In genomic region chr1:37686953-37687441, GRCm38 (mm10) we compare ENCODE assay signal across 9 mouse cellular contexts. TPM values are rescaled to one million over a fixed set of nuclear protein-coding genes. Genes with fewer than 3 reads are reported as not detected.
DNase-seq lines count a peak whose midpoint lies in the region; ATAC-seq and TF ChIP-seq lines count a peak whose summit lies in the region.
"Had no signal": no experiment of that assay in that cellular context is flagged by ENCODE, and none has a peak within 500 bp of the region (broad histone marks: within the 10 kb centered on the region; RNA-seq: fewer than 3 reads in every experiment).

No protein-coding gene starts in this region.

- 81% methylated on average over 15 of the region's 15 CpGs for WGBS in midbrain, postnatal 0 days
- 85% methylated on average over 15 of the region's 15 CpGs for WGBS in midbrain, embryonic 16.5 days

- no peaks in the 10 kb centered on the region for H3K36me3 ChIP-seq in midbrain, postnatal 0 days (ENCODE audit: insufficient read depth, low read length)
- no peaks in the 10 kb centered on the region for H3K36me3 ChIP-seq in midbrain, embryonic 16.5 days (ENCODE audit: control insufficient read depth, insufficient read depth, low read length)
- H3K36me3 ChIP-seq: heart, embryonic 10.5 days; neural tube, embryonic 13.5 days had no signal

- no peak for ATAC-seq in midbrain, postnatal 0 days (ENCODE audit: low FRiP score)
- ATAC-seq in midbrain, embryonic 16.5 days: no peak
- ATAC-seq in frontal cortex, adult (ENCODE audit: low TSS enrichment): peak; percentile 56

- H3K27ac ChIP-seq in midbrain, postnatal 0 days (ENCODE audit: low read depth, low read length): no peak overlapping the region
- no peak overlapping the region for H3K27ac ChIP-seq in midbrain, embryonic 16.5 days (ENCODE audit: low read length)
- H3K27ac ChIP-seq: neural tube, embryonic 13.5 days had no signal

- intact Hi-C loops in left cerebral cortex, postnatal 14 days (cut with DNase I): no loop called here

- no peak overlapping the region for H3K4me2 ChIP-seq in midbrain, postnatal 0 days (ENCODE audit: low read depth, low read length, poor library complexity, severe bottlenecking)
- H3K4me2 ChIP-seq in midbrain, embryonic 16.5 days (ENCODE audit: low read length): no peak overlapping the region
- H3K4me2 ChIP-seq: neural tube, embryonic 13.5 days had no signal

- H3K9me3 ChIP-seq in midbrain, postnatal 0 days (ENCODE audit: low read length): no peaks in the 10 kb centered on the region
- H3K9me3 ChIP-seq in midbrain, embryonic 16.5 days (replicated peaks; ENCODE audit: control insufficient read depth, low read length, poor library complexity, severe bottlenecking): no peaks in the 10 kb centered on the region; the same call in 1 of the 2 replicates
- H3K9me3 ChIP-seq: heart, embryonic 10.5 days; neural tube, embryonic 13.5 days had no signal

- no peak for TF ChIP-seq CTCF in midbrain, postnatal 0 days (IDR thresholded peaks at IDR 0.05)

- no peak overlapping the region for H3K4me3 ChIP-seq in midbrain, postnatal 0 days (ENCODE audit: low read depth, low read length)
- H3K4me3 ChIP-seq in midbrain, embryonic 16.5 days (ENCODE audit: low read depth, low read length): no peak overlapping the region
- H3K4me3 ChIP-seq: heart, embryonic 10.5 days; neural tube, embryonic 13.5 days had no signal

- no peak overlapping the region for H3K9ac ChIP-seq in midbrain, postnatal 0 days (replicated peaks; ENCODE audit: low read length, poor library complexity, severe bottlenecking)
- no peak overlapping the region for H3K9ac ChIP-seq in midbrain, embryonic 16.5 days (ENCODE audit: low read depth, low read length)
- H3K9ac ChIP-seq: neural tube, embryonic 13.5 days had no signal

- DNase-seq in midbrain, postnatal 0 days (ENCODE audit: low spot score): peak; percentile 22
- peak; percentile 72 to 91 for DNase-seq in left cerebral cortex, postnatal 14 days (ENCODE audit: low spot score in 2 of 2)
- DNase-seq in telencephalon, adult 2 months (ENCODE audit: low read depth, low spot score): peak; percentile 79
- no peak for DNase-seq in urinary bladder, postnatal 10 days (ENCODE audit: low spot score)
- DNase-seq in urinary bladder, adult 2 months (ENCODE audit: low spot score): no peak

- no peaks in the 10 kb centered on the region for H3K4me1 ChIP-seq in midbrain, postnatal 0 days (ENCODE audit: insufficient read depth, low read length)
- H3K4me1 ChIP-seq in midbrain, embryonic 16.5 days (ENCODE audit: control insufficient read depth, insufficient read depth, low read length): no peaks in the 10 kb centered on the region

- no peaks in the 10 kb centered on the region for H3K27me3 ChIP-seq in midbrain, postnatal 0 days (ENCODE audit: insufficient read depth, low read length)
- no peaks in the 10 kb centered on the region for H3K27me3 ChIP-seq in midbrain, embryonic 16.5 days (ENCODE audit: control insufficient read depth, insufficient read depth, low read depth, low read length)
- H3K27me3 ChIP-seq: neural tube, embryonic 13.5 days had no signal

RNA-seq across cellular contexts. Expression of gene 2010300C02Rik, which starts 32.9 kb away (rescaled TPM):
- 7.9 and 11.1 TPM in 2 replicates for total RNA-seq in midbrain, postnatal 0 days (2014; rRNA removed)
- polyA plus RNA-seq in midbrain, postnatal 0 days (2015; fragmentation: Nextera tagmentation; extraction: Ambion mirVana): 5.2 and 6.9 TPM in 2 replicates
- polyA plus RNA-seq in midbrain, embryonic 16.5 days (2015; fragmentation: Nextera tagmentation; extraction: Ambion mirVana): 3.3 and 3.6 TPM in 2 replicates
- 100 to 1,000 TPM; 177 to 178 TPM for total RNA-seq in left cerebral cortex, postnatal 14 days (2021)
- 3.7 and 4.0 TPM in 2 replicates for polyA plus RNA-seq in urinary bladder, adult 2 months (2012; rRNA removed)

Comparison
In these comparisons a context has a peak if more than half of its experiments do, and no peak if none do; other contexts are left out.
1. DNase-seq: peak in midbrain, postnatal 0 days (single experiment), left cerebral cortex, postnatal 14 days (2 of 2) and telencephalon, adult 2 months (single experiment); none in urinary bladder, postnatal 10 days (single experiment) and urinary bladder, adult 2 months (single experiment).